Mouse (Mus musculus) layer of hippocampus, adult 8-10 months (tissue): Measurements from ENCODE around the gene Lpin2. TPM values are rescaled to one million over a fixed set of nuclear protein-coding genes. Genes with fewer than 3 reads are reported as not detected.

Experiments
- DNase-seq, 2 experiments: peaks; one replicate each; pipeline ENCODE4 v3.0.0; 2022; ENCODE audit warnings: low spot score in 2 of 2
- total RNA-seq, 4 experiments: library from RNA; stranded (reverse); gene quantifications; 2 replicates each; pipeline ENCODE4 v1.2.4; 2022

Lpin2 gene
- total RNA-seq, 4 experiments from 2014 or later = 87.1 to 123 (median 105) TPM

DNA sequence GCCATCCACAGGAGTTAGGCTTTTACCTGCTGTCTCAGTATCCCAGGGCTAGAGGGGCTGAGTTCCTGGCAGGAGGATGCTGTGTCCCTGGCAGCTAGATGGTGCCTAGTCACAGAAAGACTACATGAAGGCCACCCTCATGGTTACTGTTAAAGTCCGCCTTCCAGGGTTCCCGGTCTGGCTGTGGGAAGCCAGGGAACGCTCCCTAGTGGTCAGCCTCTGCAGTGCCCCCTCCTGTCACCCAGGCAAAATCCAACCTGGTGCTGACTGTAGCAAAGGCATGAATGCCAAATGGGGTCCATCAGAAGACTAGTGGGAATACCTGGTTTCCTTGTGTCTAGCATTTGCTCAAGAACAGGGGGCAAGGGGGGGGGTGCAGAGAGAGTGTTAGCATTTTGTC lies 78.3 kb downstream of the Lpin2 start:
- no peak for DNase-seq

DNA sequence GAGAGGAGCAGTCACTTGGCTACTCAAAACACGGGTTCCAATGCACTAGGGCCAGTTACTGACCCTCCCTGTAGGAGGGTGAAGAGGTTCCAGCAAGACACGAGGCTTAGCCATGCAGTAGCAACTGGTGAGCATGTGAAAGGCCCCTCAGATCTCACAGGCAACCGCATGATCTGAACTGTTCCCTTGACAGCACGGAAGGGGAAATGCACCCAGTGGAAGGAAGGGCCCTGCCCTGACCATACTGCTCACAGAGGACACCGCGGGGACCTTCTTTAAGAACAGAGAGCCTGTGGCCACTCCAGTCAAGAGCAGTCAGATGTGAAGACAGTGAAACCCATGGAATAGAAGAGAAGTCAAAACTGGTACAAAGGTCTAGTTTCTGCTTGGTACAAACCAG lies 80.8 kb downstream of the Lpin2 start:
- no peak for DNase-seq

DNA sequence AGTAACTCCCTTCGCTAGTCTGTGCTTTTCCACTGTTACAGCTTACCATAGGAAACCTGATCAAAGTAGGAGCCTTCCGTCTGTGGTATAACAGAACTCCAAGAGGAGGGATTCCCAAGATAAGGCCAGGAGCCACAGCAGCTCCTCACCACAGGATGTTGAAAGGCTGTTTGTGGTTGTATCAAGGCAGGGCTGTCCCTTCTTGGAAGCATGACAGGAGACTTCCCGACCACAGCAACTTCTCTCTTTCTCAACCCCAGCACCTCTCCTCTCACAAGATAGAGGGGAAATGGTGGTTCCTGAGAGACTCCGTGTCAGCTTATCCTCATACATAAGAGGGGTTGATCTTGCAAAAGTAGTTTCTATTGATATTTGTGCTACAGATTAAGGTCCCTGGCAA lies 82.4 kb downstream of the Lpin2 start:
- no peak for DNase-seq

DNA sequence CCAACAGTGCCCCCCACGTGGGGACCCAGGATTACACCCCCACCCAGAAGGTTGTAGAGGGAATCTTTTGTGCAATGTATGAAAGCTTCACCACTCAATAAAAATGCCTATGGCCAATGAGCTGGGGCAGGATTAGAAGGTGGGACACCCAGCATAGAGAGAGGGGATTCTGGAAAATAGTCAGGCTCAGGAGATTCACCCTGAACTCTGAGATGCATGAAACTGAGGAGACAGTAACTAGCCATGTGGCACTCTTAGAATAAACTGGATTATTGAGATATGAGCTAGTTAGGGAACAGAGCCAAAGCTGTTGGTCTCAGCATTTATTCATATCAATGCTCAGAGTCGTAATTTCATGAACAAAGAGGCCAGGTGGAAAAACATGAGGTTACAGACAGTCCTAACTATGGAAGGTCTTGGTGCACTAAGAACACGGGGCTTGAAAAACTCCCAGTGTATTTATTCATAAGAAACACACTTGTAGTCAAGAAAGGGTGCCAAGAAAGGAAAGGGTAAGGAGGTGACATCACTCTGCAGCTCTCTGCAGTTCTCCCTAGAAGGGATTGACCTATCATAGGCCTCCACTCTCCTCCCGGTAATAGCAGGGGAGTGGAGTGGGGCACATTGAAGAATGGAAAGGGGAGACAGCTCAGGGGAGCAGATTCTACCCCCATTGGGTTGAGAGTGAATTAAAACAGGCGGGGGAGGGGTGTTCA lies 83.1 kb downstream of the Lpin2 start:
- DNase-seq = no peak

DNA sequence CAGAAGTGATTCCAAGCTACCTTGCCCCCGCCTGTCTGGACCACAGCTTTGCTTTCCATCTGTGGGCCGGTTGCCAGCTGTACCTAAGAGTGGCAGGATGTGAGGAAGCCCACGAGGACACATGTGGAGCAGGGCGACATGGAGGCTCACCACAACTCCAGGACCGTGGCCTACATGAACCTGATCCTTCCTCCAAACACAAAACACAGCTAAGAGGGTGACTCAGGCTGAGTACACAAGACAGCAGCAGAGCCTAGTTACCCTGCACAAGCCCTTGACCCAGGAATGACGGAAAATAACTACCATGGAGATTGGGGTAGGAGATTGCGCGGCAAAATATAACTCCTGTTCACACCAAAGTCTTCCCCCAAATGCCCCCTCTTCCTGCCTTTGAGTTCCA lies 85.0 kb downstream of the Lpin2 start:
- DNase-seq = no peak

DNA sequence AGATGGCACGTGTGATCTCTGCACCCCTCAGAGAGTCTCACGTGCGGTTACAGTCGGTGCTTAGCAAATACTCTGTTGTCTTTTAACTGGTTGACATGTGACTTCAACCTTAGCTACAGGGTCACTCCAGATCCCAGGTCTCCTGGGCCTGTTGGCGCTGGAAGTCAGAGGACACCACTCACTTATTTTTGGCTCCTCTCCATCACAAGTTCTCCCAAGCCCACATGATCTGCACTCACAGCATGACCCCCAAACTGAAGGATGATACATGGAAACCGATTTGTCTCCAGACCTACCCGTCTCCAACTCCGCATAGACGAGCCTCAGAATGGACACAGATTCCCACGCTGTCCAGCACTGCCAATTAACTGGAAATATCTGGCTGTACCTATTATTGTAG lies 85.8 kb downstream of the Lpin2 start:
- no peak for DNase-seq

DNA sequence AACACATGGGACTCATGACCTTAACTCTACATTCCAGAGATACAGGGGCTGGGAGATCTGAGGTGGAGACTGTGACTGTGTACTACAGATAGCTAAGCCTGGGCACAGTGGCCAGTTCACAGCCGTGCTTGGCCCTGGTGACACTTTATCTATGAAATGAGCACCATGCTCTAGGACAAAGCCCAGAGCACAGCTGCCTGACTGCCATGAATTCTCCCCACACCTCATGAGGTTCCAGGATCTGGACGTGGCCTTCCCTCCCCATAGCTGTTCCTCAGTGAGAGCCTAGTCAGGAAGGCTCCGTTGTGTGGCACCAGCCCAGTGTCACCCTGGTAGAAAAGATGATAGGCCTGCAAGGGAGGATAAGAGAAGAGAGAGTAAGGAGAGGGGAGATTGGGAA lies 86.2 kb downstream of the Lpin2 start:
- no peak for DNase-seq

DNA sequence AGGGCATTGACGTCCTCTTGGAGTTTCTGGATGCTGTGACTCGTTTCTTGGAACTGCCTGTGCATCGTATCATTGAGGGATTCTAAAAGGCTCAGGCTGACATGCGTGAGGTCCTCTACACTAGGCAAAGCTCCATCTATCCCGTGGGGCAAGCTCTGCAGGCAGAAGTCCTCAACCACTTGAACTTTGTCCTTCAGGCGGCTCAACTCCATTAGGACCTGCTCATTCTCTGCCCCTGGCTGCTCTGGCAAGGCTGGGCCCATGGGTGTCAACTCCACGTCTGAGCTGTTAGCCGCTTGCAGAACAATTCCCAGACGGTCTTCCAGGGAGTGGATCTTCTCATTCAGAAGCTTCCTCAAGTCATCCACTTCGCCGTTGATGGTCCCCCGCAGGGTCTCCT lies 91.5 kb downstream of the Lpin2 start:
- DNase-seq = no peak

DNA sequence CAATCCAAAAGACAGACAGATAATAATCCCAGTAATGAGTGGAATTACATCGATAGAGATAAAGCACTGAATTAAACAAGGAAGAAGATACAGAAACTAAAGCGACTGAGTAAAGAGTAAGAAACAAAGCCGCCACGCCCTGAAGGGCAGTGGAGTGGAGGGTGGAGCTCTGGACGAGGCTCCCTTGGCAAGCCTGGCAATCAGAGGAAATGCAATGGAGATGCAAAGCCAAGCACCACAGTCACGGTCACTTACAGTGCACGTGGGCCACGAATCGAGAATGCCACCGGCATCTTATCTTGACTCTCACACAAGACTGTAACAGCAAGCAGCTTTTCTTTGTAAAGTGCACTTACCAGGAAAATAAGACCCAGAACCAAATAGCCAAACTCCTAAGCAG lies 94.4 kb downstream of the Lpin2 start:
- DNase-seq = no peak

DNA sequence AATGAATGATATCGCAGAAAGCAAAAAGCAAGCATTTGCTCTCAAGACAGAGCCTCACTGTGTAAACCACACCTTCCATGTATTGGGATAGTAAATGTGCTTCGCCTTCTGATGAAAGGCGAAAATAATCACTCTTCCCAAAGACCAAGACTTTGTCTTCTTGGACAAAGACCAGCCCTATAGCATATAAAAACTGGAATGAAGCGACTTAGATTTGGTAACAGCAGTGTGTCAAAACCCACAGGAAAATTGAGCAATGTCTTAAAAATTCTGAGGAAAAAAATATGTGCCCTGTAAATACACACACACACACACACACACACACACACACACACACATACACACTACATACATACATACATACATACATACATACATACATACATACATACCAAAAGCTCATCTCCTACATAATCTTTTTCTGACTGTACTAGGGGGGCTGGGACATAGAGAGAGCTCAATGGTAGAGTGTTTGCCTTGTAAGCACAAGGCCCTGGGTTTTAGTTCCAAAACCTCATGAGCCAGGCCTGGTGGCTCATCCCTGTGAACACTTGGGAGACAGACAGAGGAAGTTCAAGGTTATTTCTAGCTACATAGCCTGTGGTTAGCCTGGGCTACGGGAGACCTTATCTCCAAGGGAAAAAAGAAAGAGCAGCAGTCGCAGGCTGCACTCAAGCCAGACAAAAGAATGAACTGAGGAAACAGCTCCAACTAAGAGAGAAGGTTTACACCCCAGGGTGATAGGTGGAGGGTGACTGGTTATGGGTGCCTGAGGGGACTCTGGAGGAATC lies 95.5 kb downstream of the Lpin2 start:
- DNase-seq = no peak

DNA sequence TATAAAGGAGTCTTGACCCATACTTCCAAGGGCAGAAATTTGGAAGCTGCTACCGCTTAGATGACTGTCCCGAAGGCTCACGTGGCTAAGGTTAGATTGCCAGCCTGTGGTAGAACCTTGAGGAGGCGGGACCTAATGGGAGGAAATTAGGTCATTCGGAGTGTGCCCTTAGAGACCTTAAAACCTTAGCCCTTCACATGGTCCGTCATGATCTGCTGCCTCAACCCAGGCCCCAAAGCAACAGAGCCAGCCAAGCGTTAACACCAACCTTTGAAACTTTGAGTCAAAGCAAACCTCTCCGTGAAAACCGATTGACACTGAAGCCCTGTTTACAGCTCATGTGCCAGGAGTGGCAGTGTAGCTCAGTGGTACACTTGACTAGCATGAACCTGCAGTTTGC lies 100.4 kb downstream of the Lpin2 start:
- no peak for DNase-seq

DNA sequence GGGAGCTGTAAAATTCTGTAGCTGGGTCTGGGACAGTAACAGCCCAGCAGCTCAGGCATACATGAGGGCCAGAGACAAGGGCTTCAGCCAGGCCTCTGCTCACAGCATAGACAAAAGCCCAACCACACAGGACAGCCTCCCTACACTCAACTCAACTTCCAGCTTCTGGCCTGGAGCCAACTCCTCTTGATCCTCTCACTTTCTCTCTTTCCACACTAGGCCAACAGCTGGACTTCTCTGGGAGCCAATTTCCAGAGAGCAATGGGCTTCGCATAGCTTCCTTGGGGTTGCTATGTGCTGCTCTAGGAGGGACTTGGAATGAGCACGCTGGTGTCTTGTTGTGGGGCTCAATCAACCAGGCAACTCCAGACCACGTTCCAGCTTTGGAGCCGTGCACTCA lies 100.9 kb downstream of the Lpin2 start:
- no peak for DNase-seq

DNA sequence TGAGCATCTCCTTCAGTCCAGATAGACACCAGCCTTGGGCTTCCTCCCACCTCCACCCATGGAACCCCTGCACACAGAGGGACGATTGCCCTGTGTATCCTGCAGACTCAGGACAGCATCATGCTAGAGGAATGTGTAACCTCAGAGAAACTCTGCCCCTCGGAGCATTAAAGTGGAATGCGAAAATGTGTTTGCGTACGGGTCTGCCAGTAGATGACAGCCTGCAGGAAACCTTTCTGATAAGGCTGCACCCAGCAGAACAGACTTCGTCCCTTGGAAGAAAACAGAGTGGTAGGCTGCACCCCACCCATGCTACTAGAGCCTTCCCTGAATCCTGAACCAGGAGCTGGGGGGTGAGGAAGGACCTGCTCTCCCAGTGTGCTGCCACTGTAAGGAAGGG lies 102.5 kb downstream of the Lpin2 start:
- no peak for DNase-seq

DNA sequence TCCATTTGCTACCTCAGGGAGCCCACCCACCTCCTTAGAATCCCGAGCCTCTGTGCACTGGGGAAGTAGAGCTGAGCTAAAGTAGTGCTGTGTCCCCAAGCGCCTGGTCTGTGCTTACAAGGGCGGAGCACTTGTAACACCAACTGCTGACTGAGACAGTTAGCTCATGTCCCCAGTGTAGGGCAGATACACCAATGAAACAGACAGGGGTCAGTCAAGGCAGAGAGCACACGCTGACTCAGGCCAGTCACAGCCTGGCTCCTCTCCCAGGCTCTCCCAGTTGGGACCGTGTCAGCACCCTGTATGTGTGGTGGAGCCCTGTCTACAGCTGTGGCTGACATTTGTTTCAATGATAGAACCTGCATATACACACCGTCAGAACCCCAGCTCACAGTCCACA lies 103.6 kb downstream of the Lpin2 start:
- no peak for DNase-seq

DNA sequence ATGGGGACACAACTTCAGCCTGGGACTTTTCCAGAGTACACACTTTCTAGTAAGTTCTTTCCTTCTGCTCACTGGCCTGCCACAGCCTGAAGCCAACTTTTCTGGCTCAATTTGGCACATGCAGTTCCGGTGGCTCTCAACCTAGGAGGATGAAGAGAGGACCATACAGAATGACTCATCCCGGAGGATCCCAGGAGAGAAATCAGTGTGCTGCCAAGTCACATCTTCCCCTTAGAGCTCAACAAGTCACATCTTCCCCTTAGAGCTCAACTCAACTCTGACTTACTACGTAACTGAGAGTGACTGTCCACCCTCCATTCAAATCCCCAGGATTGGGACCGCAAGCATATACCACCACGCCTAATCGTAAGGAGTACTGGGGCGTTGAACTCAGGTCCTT lies 105.2 kb downstream of the Lpin2 start:
- DNase-seq = no peak

DNA sequence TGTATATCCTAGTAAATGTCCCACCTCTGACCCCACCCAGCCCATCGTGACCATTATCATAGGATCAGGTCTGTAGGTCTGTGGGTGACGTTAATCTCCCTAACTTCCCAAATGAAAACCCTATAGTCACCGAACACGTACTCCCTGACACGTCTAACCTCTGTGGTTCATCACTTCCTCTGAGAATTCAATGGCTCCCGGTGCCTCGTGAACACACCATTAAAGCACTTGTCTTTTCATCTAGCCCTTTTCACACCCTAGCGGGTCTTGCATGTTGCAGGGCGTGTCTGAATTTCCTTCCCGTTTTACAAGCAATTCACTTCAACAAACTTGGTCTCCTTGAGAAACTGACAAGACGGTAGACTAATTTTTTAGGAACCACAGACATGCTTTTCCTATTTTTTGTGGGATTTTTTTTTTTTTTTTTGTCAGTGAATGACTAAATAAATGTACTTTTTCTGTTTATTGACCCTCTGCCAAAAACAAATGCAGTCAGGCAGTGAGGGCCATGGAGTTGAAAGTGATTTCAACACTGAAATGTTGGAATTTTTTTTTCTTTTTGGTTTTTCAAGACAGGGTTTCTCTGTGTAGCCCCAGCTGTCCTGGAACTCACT lies 105.9 kb downstream of the Lpin2 start:
- no peak for DNase-seq

DNA sequence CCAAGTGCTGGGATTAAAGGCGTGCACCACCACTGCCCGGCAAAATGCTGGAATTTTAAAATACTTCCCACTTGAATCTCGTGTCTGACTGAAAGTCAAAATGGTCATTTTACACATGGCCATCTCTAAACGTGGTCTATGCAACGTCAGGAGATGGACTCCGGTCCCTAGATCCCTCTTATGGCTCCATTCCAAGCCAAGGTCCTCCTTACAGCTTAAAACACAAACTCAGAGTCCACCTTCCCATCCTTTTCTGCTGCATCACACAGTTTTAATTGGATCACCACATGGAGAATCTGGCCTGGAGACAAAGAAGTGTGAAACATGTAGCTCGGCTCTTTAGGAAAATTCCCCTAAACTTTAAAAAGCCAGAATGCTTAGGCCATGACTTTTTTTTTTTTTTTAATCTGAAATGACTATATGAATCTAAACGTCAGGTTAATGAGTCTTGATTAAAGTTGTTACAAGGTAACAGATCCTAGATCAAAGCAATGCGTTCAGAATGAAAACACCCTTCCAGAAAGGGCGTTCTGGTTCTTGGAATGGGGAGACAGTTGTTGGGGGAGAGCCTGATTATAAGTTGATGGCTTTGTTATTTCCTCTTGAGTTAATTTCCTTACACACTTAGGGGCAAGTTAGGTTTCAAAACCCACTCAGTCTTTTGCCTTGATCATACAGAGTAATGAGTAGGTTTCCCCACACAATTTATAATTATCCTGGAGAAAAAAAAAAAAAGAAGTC lies 106.6 kb downstream of the Lpin2 start:
- no peak for DNase-seq

DNA sequence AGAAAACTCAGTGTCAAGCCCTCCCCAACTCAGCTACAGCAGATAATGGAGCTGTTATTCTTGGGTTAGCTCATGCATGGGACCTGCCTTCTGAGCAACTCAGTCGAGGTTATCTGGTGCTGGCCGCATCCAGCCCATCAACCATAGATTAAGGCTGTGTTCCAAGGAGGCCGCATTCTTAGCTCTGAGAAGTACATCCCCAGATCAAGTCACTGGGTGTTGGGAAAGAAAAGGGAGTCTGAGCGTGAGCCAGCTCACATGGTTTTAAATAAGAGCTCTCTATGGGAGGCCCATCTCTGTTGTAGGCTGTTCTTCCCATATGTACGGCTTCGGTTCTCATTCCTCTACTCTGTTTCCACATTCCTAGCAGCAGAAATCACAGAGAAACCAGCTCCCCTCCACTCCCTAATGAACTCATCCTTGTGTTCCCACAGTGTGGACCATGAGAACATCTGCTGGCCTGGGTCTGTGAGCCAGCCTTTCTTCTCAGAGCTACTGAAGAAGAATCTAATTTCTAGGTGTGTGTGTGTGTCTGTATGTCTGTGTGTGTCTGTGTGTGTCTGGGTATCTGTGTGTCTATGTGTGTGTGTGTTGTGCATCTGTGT lies 107.3 kb downstream of the Lpin2 start:
- no peak for DNase-seq

DNA sequence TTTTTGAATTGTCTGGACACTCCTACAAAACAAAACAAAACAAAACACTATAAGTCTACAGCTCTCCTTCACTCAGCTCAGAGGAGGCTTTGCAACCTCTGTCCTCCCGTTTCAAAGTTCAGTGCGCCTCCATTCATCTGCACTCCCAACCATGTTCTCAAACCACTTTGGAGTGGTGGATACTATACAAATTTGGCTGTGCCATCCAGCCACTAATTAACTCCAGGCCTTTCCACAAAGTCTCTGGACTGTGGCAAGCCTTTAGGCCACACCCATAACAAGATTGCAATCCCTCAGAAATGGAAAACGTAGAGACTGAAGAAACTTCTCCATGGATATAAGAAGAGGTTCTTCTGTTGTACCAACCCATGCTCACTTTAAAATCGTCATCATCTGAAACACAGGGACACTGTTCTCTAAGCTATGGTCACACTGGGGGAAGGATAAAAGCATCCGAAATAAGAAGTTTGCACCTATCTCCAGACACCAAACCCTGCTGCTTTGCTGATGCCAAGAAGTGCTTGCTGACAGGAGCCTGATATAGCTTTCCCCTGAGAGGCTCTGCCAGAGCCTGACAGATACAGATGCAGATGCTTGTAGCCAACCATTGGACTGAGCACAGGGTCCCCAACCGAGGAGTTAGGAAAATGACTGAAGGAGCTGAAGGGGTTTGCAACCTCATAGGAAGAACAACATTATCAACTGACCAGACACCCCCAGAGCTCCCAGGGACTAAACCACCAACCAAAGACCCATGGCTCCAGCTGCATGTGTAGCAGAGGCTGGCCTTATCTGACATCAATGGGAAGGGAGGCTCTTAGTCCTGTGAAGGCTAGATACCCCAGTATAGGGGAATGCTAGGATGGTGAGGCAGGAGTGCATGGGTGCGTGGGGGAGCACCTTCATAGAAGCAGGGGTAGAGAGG lies 108.4 kb downstream of the Lpin2 start:
- no peak for DNase-seq

DNA sequence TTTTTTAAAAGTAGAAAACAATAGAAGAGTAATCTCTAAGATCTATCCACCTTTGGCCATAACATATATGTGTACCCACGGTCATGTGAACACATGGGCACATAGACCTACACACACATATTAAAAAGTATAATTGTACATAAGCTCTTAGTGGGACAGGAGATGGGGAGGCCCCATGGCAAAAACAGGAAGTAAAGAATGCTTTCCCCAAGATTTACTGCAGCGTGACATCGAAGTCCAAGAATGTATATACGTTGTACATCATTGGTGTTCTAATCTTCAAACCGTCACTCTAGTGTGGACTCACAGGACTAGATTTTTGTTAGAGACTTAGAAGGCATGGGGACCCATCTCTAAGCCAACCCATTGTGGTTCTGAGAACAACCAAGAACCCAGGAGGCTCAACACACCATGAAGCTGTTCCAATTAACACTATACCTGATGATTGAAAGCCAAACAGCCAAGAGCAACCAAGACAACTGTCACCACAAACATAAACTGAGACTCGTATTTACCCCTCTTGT lies 109.6 kb downstream of the Lpin2 start:
- no peak for DNase-seq
